Mouse (Mus musculus) midbrain, embryonic 14.5 days (tissue): ENCODE results near the gene Arhgap24. TPM values are rescaled to one million over a fixed set of nuclear protein-coding genes. Genes with fewer than 3 reads are reported as not detected.

Experiments used
- ATAC-seq: fragments of 200-750 bp; cut with Nextera tagmentation; 2 replicates; pipeline ENCODE4 v1.8.0; 2017; ENCODE audit warnings: moderate number of reproducible peaks, moderate library complexity; ENCODE audit not compliant: low FRiP score, low TSS enrichment
- DNase-seq: peaks from one replicate; pipeline ENCODE4 v3.0.0-alpha.2; 2015
- H3K27ac ChIP-seq: fragments of 300-500 bp; sonication (generic); replicated peaks from 2 replicates; pipeline ENCODE4 v1.5.1; 2014; ENCODE audit warnings: mild to moderate bottlenecking, low read depth, low read length, moderate library complexity
- H3K27me3 ChIP-seq: fragments of 300-500 bp; sonication (generic); 2 replicates; pipeline ENCODE4 v1.6.1; 2014; ENCODE audit warnings: low read length, control low read depth, mixed read lengths; ENCODE audit not compliant: control insufficient read depth, insufficient read depth
- H3K36me3 ChIP-seq: fragments of 300-500 bp; sonication (generic); 2 replicates; pipeline ENCODE4 v1.6.1; 2014; ENCODE audit warnings: low read length, control low read depth; ENCODE audit not compliant: control insufficient read depth, insufficient read depth
- H3K4me1 ChIP-seq: fragments of 300-500 bp; sonication (generic); 2 replicates; pipeline ENCODE4 v1.6.1; 2014; ENCODE audit warnings: mild to moderate bottlenecking, antibody characterized with exemption, low read length, control low read depth; ENCODE audit not compliant: control insufficient read depth, insufficient read depth
- H3K4me2 ChIP-seq: fragments of 300-500 bp; sonication (generic); 2 replicates; pipeline ENCODE4 v1.6.1; 2014; ENCODE audit warnings: mild to moderate bottlenecking, low read length, moderate library complexity
- H3K4me3 ChIP-seq: fragments of 300-500 bp; sonication (generic); replicated peaks from 2 replicates; pipeline ENCODE4 v1.5.1; 2014; ENCODE audit warnings: low read depth, low read length
- H3K9ac ChIP-seq: fragments of 300-500 bp; sonication (generic); replicated peaks from 2 replicates; pipeline ENCODE4 v1.6.1; 2014; ENCODE audit warnings: mild to moderate bottlenecking, low read length, moderate library complexity
- H3K9me3 ChIP-seq: fragments of 300-500 bp; sonication (generic); 2 replicates; pipeline ENCODE4 v1.6.1; 2016; ENCODE audit warnings: low read length, control low read depth, mixed read lengths; ENCODE audit not compliant: control insufficient read depth
- WGBS: fragments of 180-500 bp; shearing (Covaris S2); extraction: QIAGEN DNeasy Blood & Tissue Kit; methylation state at CpG from one replicate; pipeline ENCODE4 v1.1.7; 2014; 5-methylcytosine and 5-hydroxymethylcytosine counted together
- polyA plus RNA-seq: library from polyadenylated mRNA; unstranded; fragments of >200 nt; fragmentation: Nextera tagmentation; extraction: Ambion mirVana; gene quantifications from 2 replicates; pipeline ENCODE4 v1.2.1, GENCODE M21; 2014

The Arhgap24 gene
- polyA plus RNA-seq, 1 experiment from 2014 or later, result 7.3 TPM

- no peak for ATAC-seq
These were observed 139.8 kb downstream of the Arhgap24 start for GRCm38 (mm10) chr5:102621036-102621435.

GRCm38 (mm10) chr5:102623807-102624435, 142.7 kb downstream of the Arhgap24 start:
- no peak overlapping the region for H3K9ac ChIP-seq
- H3K4me2 ChIP-seq, result no peak overlapping the region
- no peak overlapping the region for H3K4me3 ChIP-seq
- no peaks in the 10 kb centered on the region for H3K4me1 ChIP-seq
- H3K9me3 ChIP-seq, result no peaks in the 10 kb centered on the region
- DNase-seq, result no peak
- no peaks in the 10 kb centered on the region for H3K27me3 ChIP-seq
- no peak overlapping the region for H3K27ac ChIP-seq
- no peak for ATAC-seq
- 92% methylated on average over 3 of the region's 3 CpGs for WGBS
- no peaks in the 10 kb centered on the region for H3K36me3 ChIP-seq

More at GRCm38 (mm10) chr5:102621036-102621435, 139.8 kb downstream of the Arhgap24 start:
- no peaks in the 10 kb centered on the region for H3K4me1 ChIP-seq
- no peak overlapping the region for H3K4me2 ChIP-seq
- no peak overlapping the region for H3K27ac ChIP-seq
- DNase-seq, result no peak
- H3K4me3 ChIP-seq, result no peak overlapping the region
- H3K9ac ChIP-seq, result no peak overlapping the region
- no peaks in the 10 kb centered on the region for H3K27me3 ChIP-seq
- no peaks in the 10 kb centered on the region for H3K9me3 ChIP-seq
- WGBS, result 91% methylated on average over 1 of the region's 1 CpGs
- no peaks in the 10 kb centered on the region for H3K36me3 ChIP-seq

GRCm38 (mm10) chr5:102626671-102627070, 145.5 kb downstream of the Arhgap24 start:
- Histone ChIP-seq H3K27me3 (no peaks in the 10 kb centered on the region), H3K4me3 (no peak overlapping the region), H3K36me3 (no peaks in the 10 kb centered on the region), H3K4me1 (no peaks in the 10 kb centered on the region), H3K27ac (no peak overlapping the region), H3K9me3 (no peaks in the 10 kb centered on the region), H3K4me2 (no peak overlapping the region), H3K9ac (no peak overlapping the region)
- 75% methylated on average over 2 of the region's 2 CpGs for WGBS
- DNase-seq, result no peak
- no peak for ATAC-seq

- WGBS, result 88% methylated on average over 11 of the region's 11 CpGs
- no peaks in the 10 kb centered on the region for H3K9me3 ChIP-seq
- H3K27me3 ChIP-seq, result no peaks in the 10 kb centered on the region
- no peak for ATAC-seq
- no peak overlapping the region for H3K9ac ChIP-seq
- DNase-seq, result no peak
- H3K4me2 ChIP-seq, result no peak overlapping the region
- H3K27ac ChIP-seq, result no peak overlapping the region
- H3K4me1 ChIP-seq, result no peaks in the 10 kb centered on the region
- H3K4me3 ChIP-seq, result no peak overlapping the region
- H3K36me3 ChIP-seq, result no peaks in the 10 kb centered on the region
These were observed 148.2 kb downstream of the Arhgap24 start for GRCm38 (mm10) chr5:102629362-102629771.

- no peak overlapping the region for H3K4me2 ChIP-seq
- H3K27me3 ChIP-seq, result no peaks in the 10 kb centered on the region
- no peak overlapping the region for H3K27ac ChIP-seq
- no peaks in the 10 kb centered on the region for H3K36me3 ChIP-seq
- H3K9me3 ChIP-seq, result no peaks in the 10 kb centered on the region
- 74% methylated on average over 4 of the region's 4 CpGs for WGBS
- H3K9ac ChIP-seq, result no peak overlapping the region
- H3K4me3 ChIP-seq, result no peak overlapping the region
- no peaks in the 10 kb centered on the region for H3K4me1 ChIP-seq
- no peak for DNase-seq
- ATAC-seq, result no peak
These were observed 154.4 kb downstream of the Arhgap24 start for GRCm38 (mm10) chr5:102635591-102635990.

- Histone ChIP-seq H3K4me2 (no peak overlapping the region), H3K9ac (no peak overlapping the region), H3K27me3 (no peaks in the 10 kb centered on the region), H3K9me3 (no peaks in the 10 kb centered on the region), H3K36me3 (no peaks in the 10 kb centered on the region), H3K4me3 (no peak overlapping the region), H3K27ac (no peak overlapping the region), H3K4me1 (no peaks in the 10 kb centered on the region)
- WGBS, result 80% methylated on average over 7 of the region's 7 CpGs
- no peak for ATAC-seq
- DNase-seq, result no peak
These were observed 158.8 kb downstream of the Arhgap24 start for GRCm38 (mm10) chr5:102639782-102640559.

- Histone ChIP-seq H3K4me2 (no peak overlapping the region), H3K9me3 (no peaks in the 10 kb centered on the region), H3K36me3 (no peaks in the 10 kb centered on the region), H3K27me3 (no peaks in the 10 kb centered on the region), H3K4me3 (no peak overlapping the region), H3K9ac (no peak overlapping the region), H3K4me1 (no peaks in the 10 kb centered on the region), H3K27ac (no peak overlapping the region)
- ATAC-seq (no peak), DNase-seq (no peak)
- 93% methylated on average over 7 of the region's 7 CpGs for WGBS
These were observed 162.2 kb downstream of the Arhgap24 start for GRCm38 (mm10) chr5:102643364-102643763.

GRCm38 (mm10) chr5:102643820-102644219, 162.6 kb downstream of the Arhgap24 start:
- no peaks in the 10 kb centered on the region for H3K4me1 ChIP-seq
- no peak overlapping the region for H3K9ac ChIP-seq
- no peaks in the 10 kb centered on the region for H3K36me3 ChIP-seq
- no peaks in the 10 kb centered on the region for H3K9me3 ChIP-seq
- WGBS, result 90% methylated on average over 4 of the region's 4 CpGs
- H3K4me3 ChIP-seq, result no peak overlapping the region
- no peak overlapping the region for H3K27ac ChIP-seq
- no peak overlapping the region for H3K4me2 ChIP-seq
- DNase-seq (no peak), ATAC-seq (no peak)
- H3K27me3 ChIP-seq, result no peaks in the 10 kb centered on the region

GRCm38 (mm10) chr5:102659061-102659460, 177.9 kb downstream of the Arhgap24 start:
- no peak overlapping the region for H3K4me2 ChIP-seq
- H3K4me3 ChIP-seq, result no peak overlapping the region
- ATAC-seq (no peak), DNase-seq (no peak)
- H3K9me3 ChIP-seq, result no peaks in the 10 kb centered on the region
- H3K4me1 ChIP-seq, result 0 out of 2 replicates have a peak, but pooled peaks cover 4% of the 10 kb centered on the region
- no peaks in the 10 kb centered on the region for H3K27me3 ChIP-seq
- no peaks in the 10 kb centered on the region for H3K36me3 ChIP-seq
- H3K27ac ChIP-seq, result no peak overlapping the region
- no peak overlapping the region for H3K9ac ChIP-seq
